Mouse (Mus musculus): ENCODE results near the gene Ap3b2. TPM values are rescaled to one million over a fixed set of nuclear protein-coding genes. Genes with fewer than 3 reads are reported as not detected.

Ap3b2 gene
- total and polyA plus RNA-seq, 3 experiments = not detected

DNA sequence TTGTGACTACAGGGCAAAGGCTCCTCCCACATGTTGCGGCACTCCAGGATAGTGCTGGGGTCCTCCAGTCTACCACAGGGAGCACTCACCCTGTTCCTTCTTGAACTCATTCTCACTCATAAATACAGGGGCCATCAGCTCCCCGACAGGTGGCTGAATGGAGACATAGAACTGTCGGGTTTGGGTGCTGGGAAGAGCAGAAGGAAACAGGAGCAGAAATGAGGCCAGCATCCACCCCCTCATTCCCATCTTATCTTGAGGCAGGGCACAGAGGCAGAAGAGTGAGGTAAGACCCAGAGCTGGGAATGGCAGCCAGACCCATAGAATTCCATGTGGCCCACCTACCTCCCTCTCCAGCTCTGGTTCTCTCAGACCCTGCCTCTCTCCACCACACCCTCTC is 30.9 kb downstream of the Ap3b2 start:
- TF ChIP-seq CTCF (conservative IDR thresholded peaks at IDR 0.05 in 1 of 2, IDR thresholded peaks at IDR 0.05 in 1 of 2; ENCODE audit: low read depth in 2 of 2, low read length in 2 of 2) (no peak), CHD2 (IDR thresholded peaks at IDR 0.05; ENCODE audit: low read length) (no peak), MXI1 (IDR thresholded peaks at IDR 0.05; ENCODE audit: low read depth, low read length) (no peak), ZKSCAN1 (IDR thresholded peaks at IDR 0.05; ENCODE audit: borderline replicate concordance, low read depth, low read length) (no peak), E2F4 (IDR thresholded peaks at IDR 0.05; ENCODE audit: insufficient replicate concordance, low read depth, low read length) (no peak), USF1 (IDR thresholded peaks at IDR 0.05; ENCODE audit: low read depth, low read length) (no peak), USF2 (conservative IDR thresholded peaks at IDR 0.05; ENCODE audit: low read depth, low read length) (no peak), SMC3 (IDR thresholded peaks at IDR 0.05; ENCODE audit: low read depth, low read length) (no peak), ETS1 (conservative IDR thresholded peaks at IDR 0.05; ENCODE audit: low read depth, low read length) (no peak), MEF2A (IDR thresholded peaks at IDR 0.05; ENCODE audit: borderline replicate concordance, low read depth, low read length) (no peak), JUN (IDR thresholded peaks at IDR 0.05; ENCODE audit: insufficient read depth, low read depth, low read length) (no peak), HCFC1 (IDR thresholded peaks at IDR 0.05; ENCODE audit: low read depth, low read length) (no peak), ZC3H11A (IDR thresholded peaks at IDR 0.05; ENCODE audit: low read depth, low read length) (no peak)
- Histone ChIP-seq H3K4me3 (replicated peaks in 1 of 3; ENCODE audit: low read depth in 2 of 3, low read length in 2 of 3, poor library complexity in 1 of 3) (no peak overlapping the region), H3K27me3 (replicated peaks) (peaks cover 86% of the 10 kb centered on the region), H3K9me3 (replicated peaks; ENCODE audit: low read length) (no peaks in the 10 kb centered on the region), H3K4me1 (ENCODE audit: control insufficient read depth in 1 of 2, insufficient read depth in 2 of 2) (no peaks in the 10 kb centered on the region), H3K9ac (ENCODE audit: insufficient read depth, low read depth) (no peak overlapping the region), H3K36me3 (replicated peaks in 1 of 2; ENCODE audit: control insufficient read depth in 1 of 2, insufficient read depth in 1 of 2, low read length in 1 of 2) (no peaks in the 10 kb centered on the region), H3K27ac (ENCODE audit: insufficient read depth, low read depth) (no peak overlapping the region), H3K4me2 (ENCODE audit: insufficient read depth, low read depth, poor library complexity, severe bottlenecking) (no peak overlapping the region), H3K79me2 (replicated peaks; ENCODE audit: control insufficient read depth, extremely low read depth, insufficient read depth, poor library complexity, severe bottlenecking) (no peaks in the 10 kb centered on the region)
- DNase-seq (ENCODE audit: extremely low read depth) = no peak
- in situ Hi-C loops (cut with MboI; ENCODE audit: low pct_ligation_motif_present, low pct_unique_long_range_greater_than_20kb, low sequenced_read_pairs) (no loop called here), dilution Hi-C loops (cut with MboI; ENCODE audit: extremely low pct_ligation_motif_present, extremely low pct_unique_long_range_greater_than_20kb, low sequenced_read_pairs) (no loop called here)

- Histone ChIP-seq H3K4me3 (replicated peaks in 1 of 3; ENCODE audit: low read depth in 2 of 3, low read length in 2 of 3, poor library complexity in 1 of 3) (no peak within 1 kb of the TSS), H3K4me2 (ENCODE audit: insufficient read depth, low read depth, poor library complexity, severe bottlenecking) (no peak within 1 kb of the TSS), H3K9ac (ENCODE audit: insufficient read depth, low read depth) (no peak within 1 kb of the TSS), H3K27me3 (replicated peaks) (peaks cover 29% of the 10 kb centered on the region), H3K36me3 (replicated peaks in 1 of 2; ENCODE audit: control insufficient read depth in 1 of 2, insufficient read depth in 1 of 2, low read length in 1 of 2) (no peaks in the 10 kb centered on the region), H3K9me3 (replicated peaks; ENCODE audit: low read length) (peaks cover 10% of the 10 kb centered on the region), H3K4me1 (ENCODE audit: control insufficient read depth in 1 of 2, insufficient read depth in 2 of 2) (no peaks in the 10 kb centered on the region), H3K79me2 (replicated peaks; ENCODE audit: control insufficient read depth, extremely low read depth, insufficient read depth, poor library complexity, severe bottlenecking) (no peaks in the 10 kb centered on the region), H3K27ac (ENCODE audit: insufficient read depth, low read depth) (no peak within 1 kb of the TSS)
- TF ChIP-seq MAZ (IDR thresholded peaks at IDR 0.05; ENCODE audit: low read depth, low read length) = no peak
- no peak for TF ChIP-seq MEF2A (IDR thresholded peaks at IDR 0.05; ENCODE audit: borderline replicate concordance, low read depth, low read length)
- TF ChIP-seq ELF1 (IDR thresholded peaks at IDR 0.05; ENCODE audit: low read depth, low read length) = no peak
- no peak for TF ChIP-seq CTCF (conservative IDR thresholded peaks at IDR 0.05 in 1 of 2, IDR thresholded peaks at IDR 0.05 in 1 of 2; ENCODE audit: low read depth in 2 of 2, low read length in 2 of 2)
- TF ChIP-seq ETS1 (conservative IDR thresholded peaks at IDR 0.05; ENCODE audit: low read depth, low read length) = no peak
- TF ChIP-seq RCOR1 (conservative IDR thresholded peaks at IDR 0.05; ENCODE audit: low read depth, low read length) = no peak
- no peak for TF ChIP-seq ZC3H11A (IDR thresholded peaks at IDR 0.05; ENCODE audit: low read depth, low read length)
- no peak for TF ChIP-seq E2F4 (IDR thresholded peaks at IDR 0.05; ENCODE audit: insufficient replicate concordance, low read depth, low read length)
- TF ChIP-seq RAD21 (IDR thresholded peaks at IDR 0.05; ENCODE audit: low read depth, low read length) = no peak
- no peak for TF ChIP-seq USF1 (IDR thresholded peaks at IDR 0.05; ENCODE audit: low read depth, low read length)
- no peak for TF ChIP-seq ZKSCAN1 (IDR thresholded peaks at IDR 0.05; ENCODE audit: borderline replicate concordance, low read depth, low read length)
- no peak for TF ChIP-seq SMC3 (IDR thresholded peaks at IDR 0.05; ENCODE audit: low read depth, low read length)
- no peak for TF ChIP-seq CHD2 (IDR thresholded peaks at IDR 0.05; ENCODE audit: low read length)
- no peak for TF ChIP-seq CHD1 (IDR thresholded peaks at IDR 0.05; ENCODE audit: low read depth, low read length)
- DNase-seq (ENCODE audit: extremely low read depth) = no peak
- dilution Hi-C loops (cut with MboI; ENCODE audit: extremely low pct_ligation_motif_present, extremely low pct_unique_long_range_greater_than_20kb, low sequenced_read_pairs) = no loop called here
- in situ Hi-C loops (cut with MboI; ENCODE audit: low pct_ligation_motif_present, low pct_unique_long_range_greater_than_20kb, low sequenced_read_pairs) = no loop called here
These were observed 38.5 kb downstream of the Ap3b2 start, which contains the start of gene Cpeb1 for GRCm38 (mm10) chr7:81455155-81455651. Gene Cpeb1 (minus strand): TSS chr7:81455465.

Measured in CH12.LX (cell line).